Mouse (Mus musculus): ENCODE measurements around the gene Hist2h2aa2.

DNA sequence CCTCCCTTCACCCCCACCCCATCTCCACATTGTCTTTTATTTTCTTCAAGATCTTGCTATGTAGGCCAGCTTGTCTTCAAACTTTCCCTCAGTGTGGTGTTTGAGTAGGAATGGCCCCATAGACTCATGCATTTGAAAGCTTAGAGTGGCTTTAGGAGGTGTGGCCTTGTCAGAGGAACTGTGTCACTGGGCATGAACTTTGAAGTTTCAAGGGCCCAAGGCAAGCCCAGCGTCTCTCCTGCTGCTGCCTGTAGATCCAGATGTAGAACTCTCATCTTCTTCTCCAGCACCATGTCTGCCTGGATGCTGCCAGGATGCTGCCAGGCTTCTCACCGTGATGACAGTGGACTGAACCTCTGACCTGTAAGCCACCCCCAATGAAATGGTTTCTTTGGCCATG lies 11.2 kb downstream of the Hist2h2aa2 start:
- TF ChIP-seq CTCF (IDR thresholded peaks at IDR 0.05; ENCODE audit: insufficient read depth, low read depth, low read length), result no peak
- no peak for TF ChIP-seq POLR2A (IDR thresholded peaks at IDR 0.05; ENCODE audit: insufficient read depth, low read depth, low read length)
